Mouse (Mus musculus): ENCODE results near the gene Rnf212b. TPM values are rescaled to one million over a fixed set of nuclear protein-coding genes. Genes with fewer than 3 reads are reported as not detected.

Gene Rnf212b
- polyA plus RNA-seq, 1 experiment from 2014 or later: not detected

DNA sequence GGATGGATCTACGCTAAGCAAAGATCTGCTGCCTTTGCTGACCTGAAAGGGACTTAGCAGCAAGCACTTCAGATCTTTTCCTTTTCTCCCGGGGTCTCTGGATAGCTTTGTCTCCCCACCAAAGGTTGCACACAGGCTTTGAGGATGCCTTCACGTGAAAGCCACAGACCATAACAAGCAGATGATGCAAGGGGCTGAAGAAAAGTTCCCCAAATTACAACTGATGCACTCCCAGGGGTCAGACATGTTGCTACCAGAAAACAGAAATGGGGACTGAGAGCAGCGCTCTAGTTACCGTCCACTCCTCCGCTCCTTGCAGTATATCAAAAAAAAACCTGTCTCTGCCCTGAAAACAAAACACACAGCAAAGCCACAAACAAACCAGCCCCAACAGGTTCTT lies 21.8 kb upstream of the Rnf212b start:
- 81% methylated on average over 6 of the region's 6 CpGs for WGBS
- no peaks in the 10 kb centered on the region for H3K36me3 ChIP-seq (ENCODE audit: control insufficient read depth, insufficient read depth)
- no peak overlapping the region for H3K9ac ChIP-seq (ENCODE audit: low read length)
- no peaks in the 10 kb centered on the region for H3K27me3 ChIP-seq (ENCODE audit: control insufficient read depth, insufficient read depth, low read length)
- H3K4me2 ChIP-seq (ENCODE audit: low read depth, low read length): no peak overlapping the region
- H3K27ac ChIP-seq (ENCODE audit: low read length): no peak overlapping the region
- no peak overlapping the region for H3K4me3 ChIP-seq (ENCODE audit: low read length)
- H3K9me3 ChIP-seq (replicated peaks; ENCODE audit: control insufficient read depth, low read length): no peaks in the 10 kb centered on the region; the same call in 1 of the 2 replicates
- H3K4me1 ChIP-seq (ENCODE audit: control insufficient read depth, insufficient read depth, low read length): no peaks in the 10 kb centered on the region
- no peak for ATAC-seq (replicated peaks; ENCODE audit: extremely low read depth, insufficient read depth, low FRiP score)

DNA sequence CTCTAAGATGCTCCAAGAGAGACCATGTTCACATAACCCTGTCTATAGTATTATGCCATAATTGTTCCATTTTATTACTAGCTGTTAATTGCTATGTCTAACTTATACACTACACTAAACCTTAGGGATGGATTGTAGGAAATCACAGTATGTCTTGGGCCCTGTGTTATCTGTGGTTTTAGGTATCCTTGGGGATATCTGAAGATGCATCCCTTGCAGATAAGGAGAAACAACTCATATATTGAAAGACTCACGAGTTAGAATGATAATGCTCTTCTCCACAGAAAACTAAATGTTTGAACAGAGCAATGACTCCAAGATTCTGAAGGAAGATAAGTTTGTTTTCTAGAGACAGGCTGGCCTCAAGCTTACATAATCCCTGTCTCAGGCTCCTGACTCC lies 20.6 kb upstream of the Rnf212b start:
- Histone ChIP-seq H3K9ac (ENCODE audit: low read length) (no peak overlapping the region), H3K4me2 (ENCODE audit: low read depth, low read length) (no peak overlapping the region), H3K36me3 (ENCODE audit: control insufficient read depth, insufficient read depth) (no peaks in the 10 kb centered on the region), H3K27me3 (ENCODE audit: control insufficient read depth, insufficient read depth, low read length) (no peaks in the 10 kb centered on the region), H3K4me1 (ENCODE audit: control insufficient read depth, insufficient read depth, low read length) (no peaks in the 10 kb centered on the region), H3K9me3 (replicated peaks; ENCODE audit: control insufficient read depth, low read length) (no peaks in the 10 kb centered on the region; the same call in 1 of the 2 replicates), H3K4me3 (ENCODE audit: low read length) (no peak overlapping the region), H3K27ac (ENCODE audit: low read length) (no peak overlapping the region)
- WGBS: 49% methylated on average over 1 of the region's 1 CpGs
- no peak for ATAC-seq (replicated peaks; ENCODE audit: extremely low read depth, insufficient read depth, low FRiP score)

DNA sequence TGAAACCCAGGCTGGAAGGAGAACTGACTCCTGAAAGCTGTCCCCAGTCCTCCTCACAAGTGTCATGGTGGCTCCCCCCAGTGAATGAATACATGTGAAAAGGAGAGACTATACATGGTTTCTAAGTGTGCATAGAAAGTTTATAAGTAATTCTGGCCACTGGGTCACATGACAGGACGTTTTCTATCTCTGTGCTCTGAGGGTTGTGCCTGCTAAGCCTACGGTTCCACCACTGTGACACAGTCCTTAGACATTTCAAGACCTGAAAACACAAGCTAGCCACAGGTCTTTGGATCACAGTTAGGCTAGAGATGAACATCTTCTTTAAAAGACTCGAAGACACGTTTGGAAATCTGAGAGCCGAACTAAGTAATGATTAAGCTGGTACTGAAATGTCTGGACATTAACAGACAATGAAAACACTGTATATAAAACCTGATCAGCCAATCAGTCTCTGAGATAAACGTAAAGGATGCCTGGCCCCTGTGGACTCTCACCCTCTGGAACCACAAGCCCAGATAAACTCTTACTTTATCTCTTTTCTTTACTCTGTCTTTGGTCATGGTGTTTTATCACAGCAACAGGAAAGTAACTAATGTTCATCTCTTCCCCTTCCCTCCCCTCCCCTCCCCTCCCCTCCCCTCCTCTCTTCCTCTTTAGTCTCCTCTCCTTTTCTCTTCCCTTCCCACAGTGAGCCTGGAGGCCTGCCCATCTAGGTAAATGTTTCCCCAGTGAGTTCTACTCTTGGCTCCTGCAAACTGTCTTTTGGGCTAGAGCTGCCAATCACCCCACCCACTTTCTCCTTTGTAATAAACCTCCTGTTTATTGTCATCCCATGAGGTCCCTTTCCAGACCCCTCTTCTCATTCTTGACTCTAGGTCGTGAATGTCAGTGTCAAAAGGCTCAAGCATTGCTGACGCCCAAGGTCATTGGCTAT lies 19.8 kb upstream of the Rnf212b start:
- Histone ChIP-seq H3K27me3 (ENCODE audit: control insufficient read depth, insufficient read depth, low read length) (no peaks in the 10 kb centered on the region), H3K9ac (ENCODE audit: low read length) (no peak overlapping the region), H3K4me1 (ENCODE audit: control insufficient read depth, insufficient read depth, low read length) (no peaks in the 10 kb centered on the region), H3K9me3 (replicated peaks; ENCODE audit: control insufficient read depth, low read length) (no peaks in the 10 kb centered on the region), H3K4me3 (ENCODE audit: low read length) (no peak overlapping the region), H3K27ac (ENCODE audit: low read length) (no peak overlapping the region), H3K36me3 (ENCODE audit: control insufficient read depth, insufficient read depth) (no peaks in the 10 kb centered on the region), H3K4me2 (ENCODE audit: low read depth, low read length) (no peak overlapping the region)
- 67% methylated on average over 8 of the region's 8 CpGs for WGBS
- no peak for ATAC-seq (replicated peaks; ENCODE audit: extremely low read depth, insufficient read depth, low FRiP score)

- Histone ChIP-seq H3K4me2 (ENCODE audit: low read depth, low read length) (no peak overlapping the region), H3K4me1 (ENCODE audit: control insufficient read depth, insufficient read depth, low read length) (peaks cover 7% of the 10 kb centered on the region), H3K36me3 (ENCODE audit: control insufficient read depth, insufficient read depth) (no peaks in the 10 kb centered on the region), H3K27ac (ENCODE audit: low read length) (no peak overlapping the region), H3K9me3 (replicated peaks; ENCODE audit: control insufficient read depth, low read length) (no peaks in the 10 kb centered on the region), H3K9ac (ENCODE audit: low read length) (no peak overlapping the region), H3K4me3 (ENCODE audit: low read length) (no peak overlapping the region), H3K27me3 (ENCODE audit: control insufficient read depth, insufficient read depth, low read length) (no peaks in the 10 kb centered on the region)
- ATAC-seq (replicated peaks; ENCODE audit: extremely low read depth, insufficient read depth, low FRiP score): no peak
- 81% methylated on average over 1 of the region's 1 CpGs for WGBS
Measured at GRCm38 (mm10) chr14:54795901-54796300, 18.0 kb upstream of the Rnf212b start.

GRCm38 (mm10) chr14:54796760-54797159 lies 17.2 kb upstream of the Rnf212b start:
- no peaks in the 10 kb centered on the region for H3K27me3 ChIP-seq (ENCODE audit: control insufficient read depth, insufficient read depth, low read length)
- no peaks in the 10 kb centered on the region for H3K36me3 ChIP-seq (ENCODE audit: control insufficient read depth, insufficient read depth)
- peaks cover 7% of the 10 kb centered on the region for H3K4me1 ChIP-seq (ENCODE audit: control insufficient read depth, insufficient read depth, low read length)
- H3K4me2 ChIP-seq (ENCODE audit: low read depth, low read length): no peak overlapping the region
- 91% methylated on average over 15 of the region's 15 CpGs for WGBS
- no peak overlapping the region for H3K4me3 ChIP-seq (ENCODE audit: low read length)
- H3K9ac ChIP-seq (ENCODE audit: low read length): no peak overlapping the region
- H3K27ac ChIP-seq (ENCODE audit: low read length): no peak overlapping the region
- no peak for ATAC-seq (replicated peaks; ENCODE audit: extremely low read depth, insufficient read depth, low FRiP score)
- H3K9me3 ChIP-seq (replicated peaks; ENCODE audit: control insufficient read depth, low read length): no peaks in the 10 kb centered on the region

GRCm38 (mm10) chr14:54799686-54800085 lies 14.3 kb upstream of the Rnf212b start:
- H3K4me2 ChIP-seq (ENCODE audit: low read depth, low read length): no peak overlapping the region
- H3K4me3 ChIP-seq (ENCODE audit: low read length): no peak overlapping the region
- no peak for ATAC-seq (replicated peaks; ENCODE audit: extremely low read depth, insufficient read depth, low FRiP score)
- H3K9ac ChIP-seq (ENCODE audit: low read length): no peak overlapping the region
- 38% methylated on average over 10 of the region's 10 CpGs for WGBS
- H3K9me3 ChIP-seq (replicated peaks; ENCODE audit: control insufficient read depth, low read length): no peaks in the 10 kb centered on the region
- peaks cover 7% of the 10 kb centered on the region for H3K4me1 ChIP-seq (ENCODE audit: control insufficient read depth, insufficient read depth, low read length)
- H3K36me3 ChIP-seq (ENCODE audit: control insufficient read depth, insufficient read depth): no peaks in the 10 kb centered on the region
- H3K27ac ChIP-seq (ENCODE audit: low read length): no peak overlapping the region
- no peaks in the 10 kb centered on the region for H3K27me3 ChIP-seq (ENCODE audit: control insufficient read depth, insufficient read depth, low read length)

- no peaks in the 10 kb centered on the region for H3K27me3 ChIP-seq (ENCODE audit: control insufficient read depth, insufficient read depth, low read length)
Measured at GRCm38 (mm10) chr14:54802428-54802827, 11.5 kb upstream of the Rnf212b start.

DNA sequence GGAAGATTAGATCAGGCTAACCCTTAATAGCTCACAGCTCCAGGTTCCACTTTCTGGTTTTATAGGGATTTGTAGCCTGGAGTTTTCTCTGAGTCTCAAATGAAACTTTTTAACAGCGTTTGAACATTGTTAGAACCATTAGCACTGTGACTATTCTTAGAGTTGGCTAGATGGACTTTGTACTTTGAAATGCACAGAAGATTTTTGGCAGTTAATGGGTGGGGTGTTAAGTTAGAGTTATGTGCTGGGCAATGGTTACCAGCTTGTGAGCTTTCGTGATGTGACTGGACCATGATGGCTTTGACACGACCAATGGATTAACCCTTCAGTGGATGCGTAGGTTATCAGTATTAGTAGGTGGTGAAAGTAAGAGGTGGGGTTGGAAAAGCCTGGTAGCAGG lies 7.8 kb upstream of the Rnf212b start:
- Histone ChIP-seq H3K4me3 (ENCODE audit: low read length) (no peak overlapping the region), H3K4me1 (ENCODE audit: control insufficient read depth, insufficient read depth, low read length) (peaks cover 3% of the 10 kb centered on the region), H3K9ac (ENCODE audit: low read length) (no peak overlapping the region), H3K27ac (ENCODE audit: low read length) (no peak overlapping the region), H3K36me3 (ENCODE audit: control insufficient read depth, insufficient read depth) (no peaks in the 10 kb centered on the region), H3K27me3 (ENCODE audit: control insufficient read depth, insufficient read depth, low read length) (no peaks in the 10 kb centered on the region), H3K9me3 (replicated peaks; ENCODE audit: control insufficient read depth, low read length) (no peaks in the 10 kb centered on the region), H3K4me2 (ENCODE audit: low read depth, low read length) (no peak overlapping the region)
- ATAC-seq (replicated peaks; ENCODE audit: extremely low read depth, insufficient read depth, low FRiP score): no peak
- 65% methylated on average over 4 of the region's 4 CpGs for WGBS

More at GRCm38 (mm10) chr14:54802428-54802827, 11.5 kb upstream of the Rnf212b start:
- no peak for ATAC-seq (replicated peaks; ENCODE audit: extremely low read depth, insufficient read depth, low FRiP score)
- Histone ChIP-seq H3K9me3 (replicated peaks; ENCODE audit: control insufficient read depth, low read length) (no peaks in the 10 kb centered on the region), H3K4me3 (ENCODE audit: low read length) (no peak overlapping the region), H3K4me1 (ENCODE audit: control insufficient read depth, insufficient read depth, low read length) (peaks cover 7% of the 10 kb centered on the region), H3K9ac (ENCODE audit: low read length) (no peak overlapping the region), H3K4me2 (ENCODE audit: low read depth, low read length) (no peak overlapping the region), H3K27ac (ENCODE audit: low read length) (no peak overlapping the region), H3K36me3 (ENCODE audit: control insufficient read depth, insufficient read depth) (no peaks in the 10 kb centered on the region)
- WGBS: 66% methylated on average over 4 of the region's 4 CpGs
